Mouse (Mus musculus): ENCODE measurements around the gene Met. TPM values are rescaled to one million over a fixed set of nuclear protein-coding genes. Genes with fewer than 3 reads are reported as not detected.

Gene Met
- polyA plus RNA-seq (2017; shearing (Covaris generic)), result under 1 TPM in 1 of 2 experiments, not detected in 1; 0.14 TPM

DNA sequence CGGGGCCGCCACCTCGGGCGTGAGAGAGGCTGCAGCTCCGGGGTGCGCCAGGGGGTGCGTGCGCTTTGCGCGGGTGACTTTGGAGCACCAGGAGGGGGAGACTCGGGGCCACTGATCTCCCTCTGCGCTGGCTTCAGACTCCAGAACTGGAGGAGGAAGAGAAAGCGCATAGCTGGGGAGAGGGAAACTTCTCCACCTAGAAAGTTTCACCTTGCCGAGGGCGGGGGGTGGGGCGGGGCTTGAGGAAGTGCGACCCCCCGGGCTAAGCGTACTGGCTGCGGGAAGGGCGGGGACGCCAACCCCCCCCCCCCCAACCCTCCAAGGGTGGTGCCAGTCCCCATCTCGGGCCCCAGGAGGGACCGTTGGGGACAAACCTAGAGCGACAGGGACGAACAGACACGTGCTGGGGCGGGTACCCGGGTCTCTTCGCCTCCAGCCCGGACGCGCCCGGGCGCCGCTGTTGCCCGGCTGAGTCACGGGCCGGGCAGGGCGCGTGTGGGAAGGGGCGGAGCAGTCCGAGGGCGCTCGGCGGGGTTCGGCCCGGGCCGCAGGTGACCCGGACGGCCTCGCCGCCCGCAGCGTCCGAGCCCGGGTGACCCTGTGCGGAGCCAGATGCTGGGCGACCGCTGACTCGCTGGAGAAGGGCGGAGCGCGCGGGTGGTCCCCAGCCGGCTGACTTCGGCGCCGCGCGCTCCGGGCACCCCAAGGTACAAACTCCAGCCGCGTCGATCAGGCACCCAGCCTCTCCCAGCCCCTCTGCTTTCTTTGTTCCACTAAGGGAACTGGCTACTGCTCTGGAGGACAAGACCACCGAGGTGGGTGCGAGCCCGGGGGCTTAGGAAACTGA lies at the start of gene Met:
Met (plus strand) TSS at position 367 of the 847 bp plus-strand sequence.

Other genes with a start within 250 kb of the Met start
- gene Cav2, start 182.6 kb upstream of the Met start, polyA plus RNA-seq (2017; shearing (Covaris generic)), result 1 to 10 TPM in 1 of 2 experiments, under 1 TPM in 1; 0.54 to 1.5 TPM
- gene Cav1, start 157.5 kb upstream of the Met start, polyA plus RNA-seq (2017; shearing (Covaris generic)), result not detected
- 100 to 1,000 TPM; 308 to 344 TPM for gene Capza2, start 172.4 kb downstream of the Met start, polyA plus RNA-seq (2017; shearing (Covaris generic))
- 10 to 100 TPM in 1 of 2 experiments, 1 to 10 TPM in 1; 9.0 to 18.2 TPM for gene St7, start 229.1 kb downstream of the Met start, polyA plus RNA-seq (2017; shearing (Covaris generic))

All from activated CD4-positive, CD25-positive, alpha-beta regulatory T cell (primary cell).